Mouse (Mus musculus): Measurements from ENCODE around the gene Cd46. TPM values are rescaled to one million over a fixed set of nuclear protein-coding genes. Genes with fewer than 3 reads are reported as not detected.

The Cd46 gene
- total RNA-seq (2012; rRNA removed): 0.50 and 0.65 TPM in 2 replicates
- 1 to 10 TPM in 1 of 2 experiments, not detected in 1; 1.3 TPM for polyA plus RNA-seq (2012; ENCODE audit: insufficient read depth in 1 of 2, insufficient read length in 2 of 2, low read depth in 1 of 2, low replicate concordance in 2 of 2, missing spikeins in 1 of 2)

DNA sequence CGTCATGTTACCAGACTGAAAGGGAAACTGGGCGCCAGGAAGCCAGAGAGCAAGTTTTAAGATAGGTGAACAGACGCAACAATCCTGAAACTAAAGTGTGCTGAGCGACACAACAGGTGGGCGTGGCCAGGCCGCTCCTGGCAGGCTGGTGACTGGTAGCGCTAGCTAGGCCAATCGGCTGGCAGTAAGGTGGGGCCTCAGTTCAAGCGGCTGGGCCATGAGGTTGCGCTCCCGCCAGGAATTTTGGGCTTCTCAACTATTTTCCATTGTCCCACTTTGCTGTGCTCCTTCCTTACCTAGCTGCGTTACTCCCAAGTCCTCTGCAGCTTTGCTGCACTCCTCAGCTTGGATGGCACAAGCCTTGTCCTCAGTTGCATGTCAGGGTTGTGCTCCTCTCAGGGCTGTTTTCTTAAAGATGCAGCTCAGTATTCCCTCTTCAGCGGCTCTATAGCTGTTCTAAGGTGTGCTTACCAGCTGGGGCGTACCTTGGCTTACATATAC, at the start of gene Cd46:
TSS of gene Cd46 (minus strand) at position 30 of the 501 bp plus-strand sequence.
- Histone ChIP-seq H3K27ac (ENCODE audit: control insufficient read depth, low read depth, low read length) (peak within 1 kb of the TSS; percentile 94), H3K4me1 (ENCODE audit: control insufficient read depth in 1 of 2, insufficient read depth in 2 of 2, low read length in 2 of 2) (peaks cover 0 to 4% of the 10 kb centered on the region in 2 experiments; a peak in 1 of 4 replicates), H3K4me3 (ENCODE audit: control insufficient read depth in 1 of 2, insufficient read depth in 1 of 2, low read depth in 2 of 2, low read length in 2 of 2) (peak within 1 kb of the TSS; percentile 83 to 95), H3K27me3 (ENCODE audit: control insufficient read depth in 1 of 2, insufficient read depth in 2 of 2, low read length in 2 of 2) (no peaks in the 10 kb centered on the region), H3K79me2 (ENCODE audit: control insufficient read depth, insufficient read depth, low read length, poor library complexity) (no peaks in the 10 kb centered on the region; the same call in 1 of the 2 replicates), H3K9ac (ENCODE audit: control insufficient read depth, low read depth, low read length, poor library complexity, severe bottlenecking) (peak within 1 kb of the TSS; percentile 84), H3K36me3 (ENCODE audit: control insufficient read depth in 1 of 2, insufficient read depth in 2 of 2, low read length in 2 of 2) (peaks cover 0 to 9% of the 10 kb centered on the region in 2 experiments; a peak in 3 of 4 replicates), H3K9me3 (replicated peaks; ENCODE audit: insufficient read depth, low read length) (no peaks in the 10 kb centered on the region)
- DNase-seq (ENCODE audit: low read depth, low spot score): peak; percentile 98
- no peak for TF ChIP-seq ZC3H11A (IDR thresholded peaks at IDR 0.05; ENCODE audit: low read depth, low read length)
- TF ChIP-seq ELF1 (IDR thresholded peaks at IDR 0.05; ENCODE audit: low read depth, low read length): no peak
- TF ChIP-seq TCF12 (IDR thresholded peaks at IDR 0.05; ENCODE audit: low read depth, low read length): peak; percentile 64
- TF ChIP-seq USF1 (IDR thresholded peaks at IDR 0.05; ENCODE audit: low read depth, low read length): peak; percentile 28; the same call in 1 of the 2 replicates
- no peak for TF ChIP-seq MAFK (IDR thresholded peaks at IDR 0.05; ENCODE audit: borderline replicate concordance, low read depth, low read length)
- TF ChIP-seq RAD21 (IDR thresholded peaks at IDR 0.05; ENCODE audit: low read depth, low read length): no peak
- TF ChIP-seq TBP (IDR thresholded peaks at IDR 0.05; ENCODE audit: low read depth, low read length): peak; percentile 84
- TF ChIP-seq SIN3A (IDR thresholded peaks at IDR 0.05; ENCODE audit: low read length): peak; percentile 30
- TF ChIP-seq POLR2AphosphoS2 (IDR thresholded peaks at IDR 0.05; ENCODE audit: low read length): peak; percentile 88
- TF ChIP-seq MAZ (IDR thresholded peaks at IDR 0.05; ENCODE audit: low read depth, low read length): no peak
- no peak for TF ChIP-seq ZNF384 (IDR thresholded peaks at IDR 0.05; ENCODE audit: low read depth, low read length)
- no peak for TF ChIP-seq KAT2A (conservative IDR thresholded peaks at IDR 0.05; ENCODE audit: low read depth, low read length)
- TF ChIP-seq MYB (IDR thresholded peaks at IDR 0.05; ENCODE audit: low read depth, low read length): no peak
- no peak for TF ChIP-seq BHLHE40 (IDR thresholded peaks at IDR 0.05; ENCODE audit: borderline replicate concordance, low read depth, low read length)
- peak; percentile 72; the same call in 1 of the 2 replicates for TF ChIP-seq NELFE (IDR thresholded peaks at IDR 0.05; ENCODE audit: low read depth, low read length)
- TF ChIP-seq USF2 (IDR thresholded peaks at IDR 0.05; ENCODE audit: borderline replicate concordance in 1 of 2, insufficient read depth in 1 of 2, low read depth in 1 of 2, low read length in 2 of 2): no peak
- TF ChIP-seq CTCF (IDR thresholded peaks at IDR 0.05 in 2 of 3, conservative IDR thresholded peaks at IDR 0.05 in 1 of 3; ENCODE audit: control insufficient read depth in 1 of 3, insufficient read depth in 1 of 3, low read depth in 2 of 3, low read length in 3 of 3, poor library complexity in 1 of 3, severe bottlenecking in 1 of 3): no peak
- no peak for TF ChIP-seq ETS1 (IDR thresholded peaks at IDR 0.05; ENCODE audit: low read depth, low read length)
- peak; percentile 79; the same call in 1 of the 2 replicates for TF ChIP-seq POLR2AphosphoS5 (IDR thresholded peaks at IDR 0.05; ENCODE audit: borderline replicate concordance, low read depth, low read length)
- peak; percentile 57; the same call in 1 of the 2 replicates for TF ChIP-seq E2F4 (IDR thresholded peaks at IDR 0.05; ENCODE audit: borderline replicate concordance, low read depth, low read length)
- TF ChIP-seq NRF1 (IDR thresholded peaks at IDR 0.05; ENCODE audit: insufficient read depth, low read depth, low read length, poor library complexity, severe bottlenecking): 0 out of 2 replicates have a peak, but pooled peaks have one; percentile 19
- TF ChIP-seq POLR2A (IDR thresholded peaks at IDR 0.05; ENCODE audit: control insufficient read depth in 1 of 2, insufficient read depth in 1 of 2, low read depth in 1 of 2, low read length in 2 of 2, poor library complexity in 1 of 2): peak; percentile 76 to 89; a peak in 3 of 4 replicates
- TF ChIP-seq MEF2A (IDR thresholded peaks at IDR 0.05; ENCODE audit: extremely low read depth, insufficient replicate concordance, low read depth, low read length, poor library complexity, severe bottlenecking): no peak
- TF ChIP-seq CHD2 (IDR thresholded peaks at IDR 0.05; ENCODE audit: low read length): no peak
- no peak for TF ChIP-seq GABPA (IDR thresholded peaks at IDR 0.05; ENCODE audit: low read depth, low read length)
- peak; percentile 75 for TF ChIP-seq MYC (IDR thresholded peaks at IDR 0.05; ENCODE audit: low read depth, low read length)
- TF ChIP-seq HCFC1 (IDR thresholded peaks at IDR 0.05; ENCODE audit: low read depth, low read length): peak; percentile 49
- TF ChIP-seq ZKSCAN1 (IDR thresholded peaks at IDR 0.05; ENCODE audit: low read depth, low read length): no peak
- TF ChIP-seq UBTF (IDR thresholded peaks at IDR 0.05; ENCODE audit: borderline replicate concordance, insufficient read depth, low read depth, low read length): no peak
- peak; percentile 72 for TF ChIP-seq ZMIZ1 (IDR thresholded peaks at IDR 0.05; ENCODE audit: low read depth, low read length)
- TF ChIP-seq EP300 (IDR thresholded peaks at IDR 0.05; ENCODE audit: low read depth in 1 of 2, low read length in 2 of 2): no peak
- peak; percentile 78 for TF ChIP-seq MXI1 (IDR thresholded peaks at IDR 0.05; ENCODE audit: low read depth, low read length)
- TF ChIP-seq RCOR1 (IDR thresholded peaks at IDR 0.05; ENCODE audit: low read depth, low read length): no peak
- TF ChIP-seq JUND (IDR thresholded peaks at IDR 0.05; ENCODE audit: low read depth, low read length): 0 out of 2 replicates have a peak, but pooled peaks have one; percentile 10
- TF ChIP-seq MAX (IDR thresholded peaks at IDR 0.05; ENCODE audit: low read length): peak; percentile 91
- no peak for TF ChIP-seq GATA1 (IDR thresholded peaks at IDR 0.05; ENCODE audit: low read depth, low read length)

All from MEL (cell line).